Comparison of ENCODE assay signal across 19 mouse cellular contexts in the genomic region with DNA sequence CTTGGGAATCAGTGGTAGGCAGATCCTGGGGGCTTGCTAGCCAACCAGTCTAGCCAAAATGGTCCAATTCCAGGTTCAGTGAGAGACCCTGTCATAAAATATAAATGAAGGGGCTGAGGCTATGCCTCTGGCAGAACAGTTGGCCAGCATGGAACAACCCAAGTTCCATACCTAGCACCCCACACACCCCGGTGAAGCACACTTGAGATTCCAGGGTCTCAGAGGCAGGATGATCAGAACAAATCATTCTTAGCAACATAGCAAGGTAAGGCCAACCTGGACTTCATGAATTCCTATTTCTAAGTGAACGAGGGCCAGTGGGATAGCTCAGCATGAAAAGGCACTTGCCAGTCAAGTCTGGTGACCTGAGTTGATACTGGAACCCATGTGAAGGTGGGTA. TPM values are rescaled to one million over a fixed set of nuclear protein-coding genes. Genes with fewer than 3 reads are reported as not detected.
DNase-seq lines count a peak whose midpoint lies in the region; ATAC-seq lines count a peak whose summit lies in the region.
"Had no signal": no experiment of that assay in that cellular context is flagged by ENCODE, and none has a peak within 500 bp of the region (broad histone marks: within the 10 kb centered on the region; RNA-seq: fewer than 3 reads in every experiment).

No protein-coding gene starts in this region.

- no peak overlapping the region for H3K4me2 ChIP-seq in midbrain, embryonic 11.5 days
- no peak overlapping the region for H3K4me2 ChIP-seq in midbrain, embryonic 13.5 days (replicated peaks)
- H3K4me2 ChIP-seq: embryonic facial prominence, embryonic 15.5 days; heart, embryonic 13.5 days; hindbrain, embryonic 12.5 days had no signal

- peaks cover 30% of the 10 kb centered on the region for H3K4me1 ChIP-seq in midbrain, embryonic 11.5 days (ENCODE audit: control insufficient read depth, insufficient read depth, low read length)
- peaks cover 45% of the 10 kb centered on the region for H3K4me1 ChIP-seq in midbrain, embryonic 13.5 days (replicated peaks)

- ATAC-seq in cerebellum, adult (ENCODE audit: insufficient number of reproducible peaks, low FRiP score, low TSS enrichment), result no peak
- no peak for ATAC-seq in midbrain, embryonic 11.5 days (ENCODE audit: low FRiP score)
- no peak for ATAC-seq in midbrain, embryonic 13.5 days
- ATAC-seq: forebrain, embryonic 14.5 days; hindbrain, embryonic 16.5 days; inflammation-experienced regulatory T-cells, adult 6 months had no signal

- DNase-seq in cerebellum, adult 11-12 months, result peak; percentile 45
- DNase-seq in heart, adult 11 months, result peak; percentile 88
- no peak for DNase-seq in heart, postnatal 14 days
- peak; percentile 76 for DNase-seq in midbrain, embryonic 11.5 days (ENCODE audit: low spot score, missing footprints)
- no peak for DNase-seq in urinary bladder, postnatal 10 days (ENCODE audit: low spot score)
- DNase-seq: adrenal gland, postnatal 10 days; gastrocnemius, adult 2 months; gastrocnemius, postnatal 25 days; heart, postnatal 4 days had no signal

- H3K9me3 ChIP-seq in midbrain, embryonic 11.5 days (ENCODE audit: control insufficient read depth, low read length), result no peaks in the 10 kb centered on the region
- no peaks in the 10 kb centered on the region for H3K9me3 ChIP-seq in midbrain, embryonic 13.5 days
- H3K9me3 ChIP-seq: embryonic facial prominence, embryonic 15.5 days; forebrain, embryonic 10.5 days; heart, embryonic 13.5 days; hindbrain, embryonic 12.5 days had no signal

- no peaks in the 10 kb centered on the region for H3K27me3 ChIP-seq in midbrain, embryonic 11.5 days (ENCODE audit: control insufficient read depth, insufficient read depth, low read length)
- no peaks in the 10 kb centered on the region for H3K27me3 ChIP-seq in midbrain, embryonic 13.5 days
- H3K27me3 ChIP-seq: embryonic facial prominence, embryonic 15.5 days; hindbrain, embryonic 12.5 days had no signal

- H3K4me3 ChIP-seq in midbrain, embryonic 11.5 days (ENCODE audit: low read depth, low read length), result no peak overlapping the region
- no peak overlapping the region for H3K4me3 ChIP-seq in midbrain, embryonic 13.5 days (replicated peaks)
- H3K4me3 ChIP-seq: embryonic facial prominence, embryonic 15.5 days; erythroblast, embryonic 14.5 days; forebrain, embryonic 10.5 days; gastrocnemius, adult 2 months; heart, embryonic 13.5 days; hindbrain, embryonic 12.5 days had no signal

- H3K9ac ChIP-seq in midbrain, embryonic 11.5 days (ENCODE audit: low read length), result no peak overlapping the region
- no peak overlapping the region for H3K9ac ChIP-seq in midbrain, embryonic 13.5 days (replicated peaks)
- H3K9ac ChIP-seq: embryonic facial prominence, embryonic 15.5 days; heart, embryonic 13.5 days; hindbrain, embryonic 12.5 days had no signal

- H3K27ac ChIP-seq in midbrain, embryonic 11.5 days (ENCODE audit: low read depth, low read length), result no peak overlapping the region
- H3K27ac ChIP-seq in midbrain, embryonic 13.5 days, result no peak overlapping the region
- H3K27ac ChIP-seq: embryonic facial prominence, embryonic 15.5 days; forebrain, embryonic 10.5 days; gastrocnemius, adult 2 months; heart, embryonic 13.5 days; hindbrain, embryonic 12.5 days had no signal

- intact Hi-C loops in heart, postnatal 14 days (cut with DNase I), result no loop called here

- WGBS in midbrain, embryonic 11.5 days, result 85% methylated on average over 2 of the region's 2 CpGs
- 94% methylated on average over 2 of the region's 2 CpGs for WGBS in midbrain, embryonic 13.5 days

- peaks cover 4% of the 10 kb centered on the region; the same call in 1 of the 2 replicates for H3K36me3 ChIP-seq in midbrain, embryonic 11.5 days (ENCODE audit: control insufficient read depth, insufficient read depth, low read length)
- peaks cover 18% of the 10 kb centered on the region for H3K36me3 ChIP-seq in midbrain, embryonic 13.5 days

RNA-seq across cellular contexts. Expression of a gene that starts 1.8 kb away (rescaled TPM):
- 10 to 100 TPM; 33.5 to 36.4 TPM for total RNA-seq in heart, postnatal 14 days (2021)
- polyA plus RNA-seq in midbrain, embryonic 11.5 days (2014; fragmentation: Nextera tagmentation; extraction: Ambion mirVana), result 128 and 129 TPM in 2 replicates
- 197 TPM in 2 replicates for polyA plus RNA-seq in midbrain, embryonic 13.5 days (2015; fragmentation: Nextera tagmentation; extraction: Ambion mirVana)

RNA-seq across cellular contexts. Expression of a gene that starts 2.4 kb away (rescaled TPM):
- total RNA-seq in heart, postnatal 14 days (2021), result 100 to 1,000 TPM; 111 to 124 TPM
- 249 and 251 TPM in 2 replicates for polyA plus RNA-seq in midbrain, embryonic 11.5 days (2014; fragmentation: Nextera tagmentation; extraction: Ambion mirVana)
- polyA plus RNA-seq in midbrain, embryonic 13.5 days (2015; fragmentation: Nextera tagmentation; extraction: Ambion mirVana), result 242 TPM in 2 replicates

RNA-seq across cellular contexts. Expression of a gene that starts 3.7 kb away (rescaled TPM):
- 10 to 100 TPM; 29.1 to 31.9 TPM for total RNA-seq in heart, postnatal 14 days (2021)
- 36.4 and 42.2 TPM in 2 replicates for polyA plus RNA-seq in midbrain, embryonic 11.5 days (2014; fragmentation: Nextera tagmentation; extraction: Ambion mirVana)
- polyA plus RNA-seq in midbrain, embryonic 13.5 days (2015; fragmentation: Nextera tagmentation; extraction: Ambion mirVana), result 114 and 133 TPM in 2 replicates

RNA-seq across cellular contexts. Expression of a gene that starts 18.6 kb away (rescaled TPM):
- total RNA-seq in heart, postnatal 14 days (2021), result 10 to 100 TPM; 16.6 to 18.4 TPM
- polyA plus RNA-seq in midbrain, embryonic 11.5 days (2014; fragmentation: Nextera tagmentation; extraction: Ambion mirVana), result 4.0 and 4.7 TPM in 2 replicates
- 5.3 and 9.3 TPM in 2 replicates for polyA plus RNA-seq in midbrain, embryonic 13.5 days (2015; fragmentation: Nextera tagmentation; extraction: Ambion mirVana)

RNA-seq across cellular contexts. Expression of a gene that starts 20.7 kb away (rescaled TPM):
- 10 to 100 TPM; 16.4 to 18.7 TPM for total RNA-seq in heart, postnatal 14 days (2021)
- polyA plus RNA-seq in midbrain, embryonic 11.5 days (2014; fragmentation: Nextera tagmentation; extraction: Ambion mirVana), result 4.0 and 4.6 TPM in 2 replicates
- polyA plus RNA-seq in midbrain, embryonic 13.5 days (2015; fragmentation: Nextera tagmentation; extraction: Ambion mirVana), result 11.6 and 13.2 TPM in 2 replicates

Comparison
In these comparisons a context has a peak if more than half of its experiments do, and no peak if none do; other contexts are left out.
1. DNase-seq: peak in cerebellum, adult 11-12 months (single experiment), heart, adult 11 months (single experiment) and midbrain, embryonic 11.5 days (single experiment); none in heart, postnatal 14 days (0 of 2) and urinary bladder, postnatal 10 days (single experiment).